Mouse (Mus musculus): ENCODE measurements around the gene Errfi1. TPM values are rescaled to one million over a fixed set of nuclear protein-coding genes. Genes with fewer than 3 reads are reported as not detected.

Errfi1 gene
- polyA plus RNA-seq, 2 experiments = 20.2 to 27.2 TPM

GRCm38 (mm10) chr4:150898716-150899365, 45.1 kb downstream of the Errfi1 start:
- Histone ChIP-seq H3K27ac (replicated peaks; ENCODE audit: low read depth, low read length) (no peak overlapping the region), H3K9ac (ENCODE audit: low read depth, low read length, severe bottlenecking) (no peak overlapping the region), H3K4me1 (ENCODE audit: control insufficient read depth, insufficient read depth, low read length) (no peaks in the 10 kb centered on the region), H3K4me3 (replicated peaks; ENCODE audit: low read length) (no peak overlapping the region), H3K27me3 (ENCODE audit: control insufficient read depth, insufficient read depth, low read length) (no peaks in the 10 kb centered on the region), H3K4me2 (replicated peaks; ENCODE audit: low read depth, low read length, severe bottlenecking) (no peak overlapping the region), H3K9me3 (ENCODE audit: control insufficient read depth, low read length) (no peaks in the 10 kb centered on the region), H3K36me3 (ENCODE audit: control insufficient read depth, insufficient read depth, low read length) (peaks cover 83% of the 10 kb centered on the region)
- TF ChIP-seq POLR2A (IDR thresholded peaks at IDR 0.05; ENCODE audit: borderline replicate concordance, extremely low read depth, insufficient read depth, insufficient read length) = no peak
- WGBS = 58% methylated on average over 13 of the region's 13 CpGs
- DNase-seq (ENCODE audit: low spot score) (peak; percentile 82), ATAC-seq (ENCODE audit: low FRiP score, low read depth) (peak; percentile 70)

- no peak overlapping the region for H3K4me2 ChIP-seq (replicated peaks; ENCODE audit: low read depth, low read length, severe bottlenecking)
- TF ChIP-seq POLR2A (IDR thresholded peaks at IDR 0.05; ENCODE audit: borderline replicate concordance, extremely low read depth, insufficient read depth, insufficient read length) = no peak
- ATAC-seq (ENCODE audit: low FRiP score, low read depth) (no peak), DNase-seq (ENCODE audit: low spot score) (no peak)
- H3K36me3 ChIP-seq (ENCODE audit: control insufficient read depth, insufficient read depth, low read length) = peaks cover 89% of the 10 kb centered on the region
- no peaks in the 10 kb centered on the region for H3K9me3 ChIP-seq (ENCODE audit: control insufficient read depth, low read length)
- H3K4me1 ChIP-seq (ENCODE audit: control insufficient read depth, insufficient read depth, low read length) = no peaks in the 10 kb centered on the region
- no peak overlapping the region for H3K27ac ChIP-seq (replicated peaks; ENCODE audit: low read depth, low read length)
- no peak overlapping the region for H3K9ac ChIP-seq (ENCODE audit: low read depth, low read length, severe bottlenecking)
- no peaks in the 10 kb centered on the region for H3K27me3 ChIP-seq (ENCODE audit: control insufficient read depth, insufficient read depth, low read length)
- no peak overlapping the region for H3K4me3 ChIP-seq (replicated peaks; ENCODE audit: low read length)
- WGBS = 96% methylated on average over 13 of the region's 13 CpGs
These were observed 46.8 kb downstream of the Errfi1 start for GRCm38 (mm10) chr4:150900486-150900885.

- ATAC-seq (ENCODE audit: low FRiP score, low read depth) = no peak
These were observed 47.9 kb downstream of the Errfi1 start for GRCm38 (mm10) chr4:150901651-150902050.

GRCm38 (mm10) chr4:150902062-150902461, 48.3 kb downstream of the Errfi1 start:
- DNase-seq (ENCODE audit: low spot score) = no peak
- Histone ChIP-seq H3K27me3 (ENCODE audit: control insufficient read depth, insufficient read depth, low read length) (no peaks in the 10 kb centered on the region), H3K27ac (replicated peaks; ENCODE audit: low read depth, low read length) (no peak overlapping the region)

More at GRCm38 (mm10) chr4:150901651-150902050, 47.9 kb downstream of the Errfi1 start:
- H3K4me2 ChIP-seq (replicated peaks; ENCODE audit: low read depth, low read length, severe bottlenecking) = no peak overlapping the region
- no peaks in the 10 kb centered on the region for H3K4me1 ChIP-seq (ENCODE audit: control insufficient read depth, insufficient read depth, low read length)
- TF ChIP-seq POLR2A (IDR thresholded peaks at IDR 0.05; ENCODE audit: borderline replicate concordance, extremely low read depth, insufficient read depth, insufficient read length) = no peak
- H3K4me3 ChIP-seq (replicated peaks; ENCODE audit: low read length) = no peak overlapping the region
- H3K27me3 ChIP-seq (ENCODE audit: control insufficient read depth, insufficient read depth, low read length) = no peaks in the 10 kb centered on the region
- 60% methylated on average over 9 of the region's 9 CpGs for WGBS
- no peaks in the 10 kb centered on the region for H3K9me3 ChIP-seq (ENCODE audit: control insufficient read depth, low read length)
- H3K36me3 ChIP-seq (ENCODE audit: control insufficient read depth, insufficient read depth, low read length) = peaks cover 89% of the 10 kb centered on the region
- DNase-seq (ENCODE audit: low spot score) = peak; percentile 52
- no peak overlapping the region for H3K9ac ChIP-seq (ENCODE audit: low read depth, low read length, severe bottlenecking)
- no peak overlapping the region for H3K27ac ChIP-seq (replicated peaks; ENCODE audit: low read depth, low read length)

GRCm38 (mm10) chr4:150903091-150903742, 49.5 kb downstream of the Errfi1 start:
- no peak for TF ChIP-seq POLR2A (IDR thresholded peaks at IDR 0.05; ENCODE audit: borderline replicate concordance, extremely low read depth, insufficient read depth, insufficient read length)
- H3K4me3 ChIP-seq (replicated peaks; ENCODE audit: low read length) = no peak overlapping the region
- no peaks in the 10 kb centered on the region for H3K27me3 ChIP-seq (ENCODE audit: control insufficient read depth, insufficient read depth, low read length)
- peaks cover 82% of the 10 kb centered on the region for H3K36me3 ChIP-seq (ENCODE audit: control insufficient read depth, insufficient read depth, low read length)
- H3K9me3 ChIP-seq (ENCODE audit: control insufficient read depth, low read length) = no peaks in the 10 kb centered on the region
- H3K4me2 ChIP-seq (replicated peaks; ENCODE audit: low read depth, low read length, severe bottlenecking) = no peak overlapping the region
- DNase-seq (ENCODE audit: low spot score) (no peak), ATAC-seq (ENCODE audit: low FRiP score, low read depth) (no peak)
- H3K4me1 ChIP-seq (ENCODE audit: control insufficient read depth, insufficient read depth, low read length) = no peaks in the 10 kb centered on the region
- WGBS = 96% methylated on average over 14 of the region's 14 CpGs
- H3K27ac ChIP-seq (replicated peaks; ENCODE audit: low read depth, low read length) = no peak overlapping the region
- no peak overlapping the region for H3K9ac ChIP-seq (ENCODE audit: low read depth, low read length, severe bottlenecking)

More at GRCm38 (mm10) chr4:150902062-150902461, 48.3 kb downstream of the Errfi1 start:
- Histone ChIP-seq H3K4me2 (replicated peaks; ENCODE audit: low read depth, low read length, severe bottlenecking) (no peak overlapping the region), H3K9ac (ENCODE audit: low read depth, low read length, severe bottlenecking) (no peak overlapping the region), H3K36me3 (ENCODE audit: control insufficient read depth, insufficient read depth, low read length) (peaks cover 89% of the 10 kb centered on the region), H3K9me3 (ENCODE audit: control insufficient read depth, low read length) (no peaks in the 10 kb centered on the region), H3K4me3 (replicated peaks; ENCODE audit: low read length) (no peak overlapping the region), H3K4me1 (ENCODE audit: control insufficient read depth, insufficient read depth, low read length) (no peaks in the 10 kb centered on the region)
- 95% methylated on average over 12 of the region's 12 CpGs for WGBS
- TF ChIP-seq POLR2A (IDR thresholded peaks at IDR 0.05; ENCODE audit: borderline replicate concordance, extremely low read depth, insufficient read depth, insufficient read length) = no peak
- ATAC-seq (ENCODE audit: low FRiP score, low read depth) = no peak

All from limb, embryonic 14.5 days (tissue).